Mouse (Mus musculus) liver, postnatal 0 days (tissue): ENCODE data around the gene Dlgap4.

Experiments used
- CTCF ChIP-seq: sonication (generic); IDR thresholded peaks from 2 replicates; pipeline ENCODE4 v1.5.1; 2016; ENCODE audit warnings: antibody characterized with exemption, low read depth
- EP300 ChIP-seq: IDR thresholded peaks from 2 replicates; pipeline ENCODE4 v1.6.1; 2016; ENCODE audit warnings: antibody characterized with exemption, low read depth, mild to moderate bottlenecking

DNA sequence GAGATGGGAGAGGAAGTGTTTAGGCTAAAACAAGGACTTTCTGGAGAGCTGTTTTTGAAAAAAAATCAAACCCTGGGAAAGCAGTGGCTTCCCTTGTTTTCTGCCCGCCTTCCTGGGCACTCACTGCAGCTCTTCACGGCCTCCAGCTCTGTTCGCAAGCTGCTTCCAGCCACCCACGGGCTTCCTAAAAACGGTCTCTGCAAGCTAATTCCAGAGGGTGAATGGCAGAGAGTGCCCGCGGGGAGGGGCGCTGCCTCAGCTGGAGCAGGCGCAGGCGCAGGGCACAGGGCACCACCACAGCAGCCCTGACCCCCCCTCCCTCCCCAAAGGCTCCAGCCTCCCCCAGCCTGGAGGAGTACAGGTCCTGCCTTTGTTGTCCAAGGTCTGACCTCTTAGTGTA lies 32.3 kb upstream of the Dlgap4 start:
- no peak for TF ChIP-seq CTCF
- TF ChIP-seq EP300 = no peak
